Mouse (Mus musculus): ENCODE data around the gene Zeb2.

The Zeb2 gene

DNA sequence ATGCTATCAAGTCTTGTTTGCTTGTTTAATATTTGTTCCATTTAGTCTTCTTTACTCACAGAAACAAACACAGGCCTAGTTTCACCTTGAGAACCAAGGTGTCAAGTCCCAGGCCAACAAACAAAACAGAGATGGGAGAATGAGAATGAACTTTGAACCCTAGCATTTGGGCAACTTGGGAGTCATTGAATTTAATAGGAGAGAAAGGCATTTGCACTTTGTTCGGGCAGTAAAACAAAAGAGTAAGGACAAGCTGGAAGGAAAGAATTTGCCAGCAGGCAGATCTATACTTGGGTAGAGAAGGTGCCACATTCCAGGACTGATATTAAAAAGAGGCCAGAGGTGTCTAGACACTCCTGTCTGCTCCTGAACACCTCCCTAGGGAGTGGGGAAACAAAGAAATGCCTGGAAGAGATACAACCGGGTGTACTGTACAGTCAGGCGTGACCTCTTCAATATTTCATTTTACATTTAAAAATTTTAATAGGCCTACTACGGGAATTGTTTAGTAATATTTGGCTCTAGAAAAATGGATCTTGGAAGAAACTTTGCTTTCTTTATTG is 165.5 kb downstream of the Zeb2 start:
- no peak for DNase-seq (ENCODE audit: low spot score in 2 of 2)

DNA sequence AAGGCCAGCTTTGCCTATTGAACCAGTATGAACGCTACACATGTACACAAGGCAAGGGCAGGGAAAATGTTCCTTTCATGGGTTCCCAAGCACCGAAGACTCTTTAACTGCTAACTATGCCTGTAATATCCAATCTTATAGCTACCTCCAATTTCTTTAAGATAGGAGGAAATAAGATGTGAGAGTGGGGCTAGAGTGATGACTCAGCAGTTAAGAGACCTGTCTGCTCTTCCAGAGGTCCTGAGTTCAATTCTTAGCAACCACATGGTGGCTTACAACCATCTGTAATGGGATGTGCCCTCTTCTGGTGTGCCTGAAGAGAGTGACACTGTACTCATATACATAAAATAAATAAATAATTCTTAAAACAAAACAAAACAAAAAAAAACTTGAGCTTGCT is 172.5 kb downstream of the Zeb2 start:
- no peak for DNase-seq (ENCODE audit: low spot score in 2 of 2)
